Mouse (Mus musculus) erythroid progenitor cell, adult 5-6 weeks (primary cell): Measurements from ENCODE around the gene Olfr1342. TPM values are rescaled to one million over a fixed set of nuclear protein-coding genes. Genes with fewer than 3 reads are reported as not detected.

ENCODE experiments used
- ATAC-seq: replicated peaks from 2 replicates; pipeline ENCODE4 v1.8.0; 2016; ENCODE audit warnings: moderate number of reproducible peaks, mild to moderate bottlenecking, moderate TSS enrichment, inconsistent platforms; ENCODE audit not compliant: poor library complexity, low FRiP score, severe bottlenecking
- total RNA-seq, 2 experiments: library from RNA; stranded (forward) in 1 of 2; stranded (reverse) in 1 of 2; fragments of 150-400 nt in 1 of 2; fragments of 186-747, 209-891 nt in 1 of 2; gene quantifications; 2 replicates each; pipeline versions ENCODE4 v1.2.3 to v1.2.4; 2015 to 2017; ENCODE audit warnings: low replicate concordance in 2 of 2

The Olfr1342 gene
- not detected in 2 replicates for total RNA-seq (2015; ENCODE audit: low replicate concordance)
- not detected in 2 replicates for total RNA-seq (2017; ENCODE audit: low replicate concordance)

- ATAC-seq = no peak
Observed at GRCm38 (mm10) chr4:118692412-118692973, at the start of gene Olfr1342. Gene Olfr1342, minus strand, starts transcription at chr4:118692756.

GRCm38 (mm10) chr4:118741881-118742280 lies 49.3 kb upstream of the Olfr1342 start:
- no peak for ATAC-seq

- ATAC-seq = no peak
Observed at GRCm38 (mm10) chr4:118740988-118741698, 48.6 kb upstream of the Olfr1342 start.

- ATAC-seq = no peak
Observed at GRCm38 (mm10) chr4:118739574-118739973, 47.0 kb upstream of the Olfr1342 start.

GRCm38 (mm10) chr4:118731875-118732274 lies 39.3 kb upstream of the Olfr1342 start, which contains the start of gene Olfr1339:
Gene Olfr1339, plus strand, starts transcription at chr4:118732175.
- ATAC-seq = no peak

GRCm38 (mm10) chr4:118721742-118722483 lies 29.4 kb upstream of the Olfr1342 start:
- no peak for ATAC-seq

GRCm38 (mm10) chr4:118719838-118720237 lies 27.3 kb upstream of the Olfr1342 start, which contains the start of gene Olfr1340:
Gene Olfr1340, plus strand, starts transcription at chr4:118720138.
- ATAC-seq = no peak

GRCm38 (mm10) chr4:118711656-118712055 lies 19.1 kb upstream of the Olfr1342 start:
- ATAC-seq = no peak

GRCm38 (mm10) chr4:118708086-118708485 lies 15.5 kb upstream of the Olfr1342 start:
- no peak for ATAC-seq

- ATAC-seq = no peak
Observed at GRCm38 (mm10) chr4:118703223-118703622, 10.7 kb upstream of the Olfr1342 start, which contains the start of gene Olfr1341. Gene Olfr1341, plus strand, starts transcription at chr4:118703523.

GRCm38 (mm10) chr4:118693812-118694211 lies 1.3 kb upstream of the Olfr1342 start:
- no peak for ATAC-seq

GRCm38 (mm10) chr4:118687086-118687485 lies 5.5 kb downstream of the Olfr1342 start:
- no peak for ATAC-seq

- no peak for ATAC-seq
Observed at GRCm38 (mm10) chr4:118658652-118659051, 33.9 kb downstream of the Olfr1342 start, which contains the start of gene Olfr62. Gene Olfr62, plus strand, starts transcription at chr4:118658952.

GRCm38 (mm10) chr4:118645234-118645633 lies 47.3 kb downstream of the Olfr1342 start:
- no peak for ATAC-seq

- ATAC-seq = no peak
Observed at GRCm38 (mm10) chr4:118642346-118643190, 50.0 kb downstream of the Olfr1342 start.

Other genes with a start within 250 kb of the Olfr1342 start
- gene Mpl, start 235.2 kb downstream of the Olfr1342 start, total RNA-seq (2015; ENCODE audit: low replicate concordance) = 0.72 and 3.8 TPM in 2 replicates
- 0.77 TPM in 1 of 2 replicates, not detected in the other for gene Mpl, start 235.2 kb downstream of the Olfr1342 start, total RNA-seq (2017; ENCODE audit: low replicate concordance)
- not detected in 2 replicates for gene Tie1, start 202.7 kb downstream of the Olfr1342 start, total RNA-seq (2015; ENCODE audit: low replicate concordance)
- not detected in 2 replicates for gene Tie1, start 202.7 kb downstream of the Olfr1342 start, total RNA-seq (2017; ENCODE audit: low replicate concordance)
- not detected in 2 replicates for gene 2610528J11Rik, start 165.8 kb downstream of the Olfr1342 start, total RNA-seq (2015; ENCODE audit: low replicate concordance)
- not detected in 2 replicates for gene 2610528J11Rik, start 165.8 kb downstream of the Olfr1342 start, total RNA-seq (2017; ENCODE audit: low replicate concordance)
- gene Tmem125, start 148.7 kb downstream of the Olfr1342 start, total RNA-seq (2015; ENCODE audit: low replicate concordance) = not detected in 2 replicates
- not detected in 2 replicates for gene Tmem125, start 148.7 kb downstream of the Olfr1342 start, total RNA-seq (2017; ENCODE audit: low replicate concordance)
- not detected in 2 replicates for gene Cfap57, start 72.0 kb downstream of the Olfr1342 start, total RNA-seq (2015; ENCODE audit: low replicate concordance)
- gene Cfap57, start 72.0 kb downstream of the Olfr1342 start, total RNA-seq (2017; ENCODE audit: low replicate concordance) = 0.08 and 0.64 TPM in 2 replicates
- 12.6 and 19.8 TPM in 2 replicates for gene Ebna1bp2, start 72.0 kb downstream of the Olfr1342 start, total RNA-seq (2015; ENCODE audit: low replicate concordance)
- 13.7 and 29.0 TPM in 2 replicates for gene Ebna1bp2, start 72.0 kb downstream of the Olfr1342 start, total RNA-seq (2017; ENCODE audit: low replicate concordance)
- not detected in 2 replicates for gene Olfr62, start 33.8 kb downstream of the Olfr1342 start, total RNA-seq (2015; ENCODE audit: low replicate concordance)
- not detected in 2 replicates for gene Olfr62, start 33.8 kb downstream of the Olfr1342 start, total RNA-seq (2017; ENCODE audit: low replicate concordance)
- not detected in 2 replicates for gene Olfr1341, start 10.8 kb upstream of the Olfr1342 start, total RNA-seq (2015; ENCODE audit: low replicate concordance)
- not detected in 2 replicates for gene Olfr1341, start 10.8 kb upstream of the Olfr1342 start, total RNA-seq (2017; ENCODE audit: low replicate concordance)
- not detected in 2 replicates for gene Olfr1340, start 27.4 kb upstream of the Olfr1342 start, total RNA-seq (2015; ENCODE audit: low replicate concordance)
- gene Olfr1340, start 27.4 kb upstream of the Olfr1342 start, total RNA-seq (2017; ENCODE audit: low replicate concordance) = not detected in 2 replicates
- not detected in 2 replicates for gene Olfr1339, start 39.4 kb upstream of the Olfr1342 start, total RNA-seq (2015; ENCODE audit: low replicate concordance)
- not detected in 2 replicates for gene Olfr1339, start 39.4 kb upstream of the Olfr1342 start, total RNA-seq (2017; ENCODE audit: low replicate concordance)
- not detected in 2 replicates for gene Olfr1338, start 66.0 kb upstream of the Olfr1342 start, total RNA-seq (2015; ENCODE audit: low replicate concordance)
- not detected in 2 replicates for gene Olfr1338, start 66.0 kb upstream of the Olfr1342 start, total RNA-seq (2017; ENCODE audit: low replicate concordance)
- gene Olfr1337, start 89.8 kb upstream of the Olfr1342 start, total RNA-seq (2015; ENCODE audit: low replicate concordance) = not detected in 2 replicates
- not detected in 2 replicates for gene Olfr1337, start 89.8 kb upstream of the Olfr1342 start, total RNA-seq (2017; ENCODE audit: low replicate concordance)
- not detected in 2 replicates for gene Olfr1335, start 117.2 kb upstream of the Olfr1342 start, total RNA-seq (2015; ENCODE audit: low replicate concordance)
- not detected in 2 replicates for gene Olfr1335, start 117.2 kb upstream of the Olfr1342 start, total RNA-seq (2017; ENCODE audit: low replicate concordance)
- gene Olfr1333, start 143.5 kb upstream of the Olfr1342 start, total RNA-seq (2015; ENCODE audit: low replicate concordance) = not detected in 2 replicates
- gene Olfr1333, start 143.5 kb upstream of the Olfr1342 start, total RNA-seq (2017; ENCODE audit: low replicate concordance) = not detected in 2 replicates
- gene Olfr1331, start 171.9 kb upstream of the Olfr1342 start, total RNA-seq (2015; ENCODE audit: low replicate concordance) = not detected in 2 replicates
- gene Olfr1331, start 171.9 kb upstream of the Olfr1342 start, total RNA-seq (2017; ENCODE audit: low replicate concordance) = not detected in 2 replicates
- gene Olfr1330, start 195.8 kb upstream of the Olfr1342 start, total RNA-seq (2015; ENCODE audit: low replicate concordance) = not detected in 2 replicates
- not detected in 2 replicates for gene Olfr1330, start 195.8 kb upstream of the Olfr1342 start, total RNA-seq (2017; ENCODE audit: low replicate concordance)
- not detected in 2 replicates for gene Olfr1329, start 224.7 kb upstream of the Olfr1342 start, total RNA-seq (2015; ENCODE audit: low replicate concordance)
- gene Olfr1329, start 224.7 kb upstream of the Olfr1342 start, total RNA-seq (2017; ENCODE audit: low replicate concordance) = not detected in 2 replicates
- not detected in 2 replicates for gene Olfr1328, start 245.9 kb upstream of the Olfr1342 start, total RNA-seq (2015; ENCODE audit: low replicate concordance)
- not detected in 2 replicates for gene Olfr1328, start 245.9 kb upstream of the Olfr1342 start, total RNA-seq (2017; ENCODE audit: low replicate concordance)